Mouse (Mus musculus) olfactory bulb, adult 2 months (tissue): ENCODE measurements at regions not wholly inside any gene's neighbourhood (a gene's known extent, or its start where the extent isn't known, plus 50 kb on each side); places are given as distances from the start of the nearest gene placed in this dataset.

Source experiments
- H3K27ac ChIP-seq: fragments of 200-500 bp; 2 replicates; pipeline ENCODE4 v1.5.1; 2012; ENCODE audit warnings: low read depth, low read length; ENCODE audit not compliant: insufficient read depth
- H3K4me1 ChIP-seq: fragments of 200-500 bp; 2 replicates; pipeline ENCODE4 v1.6.1; 2012; ENCODE audit warnings: low read length; ENCODE audit not compliant: control insufficient read depth, insufficient read depth
- H3K4me3 ChIP-seq: fragments of 200-500 bp; 2 replicates; pipeline ENCODE4 v1.5.1; 2012; ENCODE audit warnings: mild to moderate bottlenecking, low read depth, low read length, moderate library complexity; ENCODE audit not compliant: insufficient read depth
- CTCF ChIP-seq: fragments of 200-500 bp; IDR thresholded peaks from 2 replicates; pipeline ENCODE4 v1.5.1; 2012; ENCODE audit warnings: low read depth, mild to moderate bottlenecking, low read length, moderate library complexity; ENCODE audit not compliant: insufficient read depth
- POLR2A ChIP-seq: fragments of 200-500 bp; IDR thresholded peaks from 2 replicates; pipeline ENCODE4 v1.6.1; 2012; ENCODE audit warnings: mild to moderate bottlenecking, low read depth, low read length, moderate library complexity; ENCODE audit not compliant: insufficient read depth
- WGBS: fragments of 180-500 bp; shearing (Covaris S2); methylation state at CpG from one replicate; pipeline ENCODE4 v1.1.7; 2018; 5-methylcytosine and 5-hydroxymethylcytosine counted together

GRCm38 (mm10) chr13:90364518-90365027 is 275.2 kb upstream of the Xrcc4 start:
- H3K27ac ChIP-seq, result no peak overlapping the region
- H3K4me3 ChIP-seq, result no peak overlapping the region
- no peak for TF ChIP-seq CTCF
- no peak for TF ChIP-seq POLR2A
- no peaks in the 10 kb centered on the region for H3K4me1 ChIP-seq
- WGBS, result 81% methylated on average over 4 of the region's 4 CpGs

GRCm38 (mm10) chr13:90359861-90360601 is 270.6 kb upstream of the Xrcc4 start:
- WGBS, result 78% methylated on average over 10 of the region's 10 CpGs
- TF ChIP-seq CTCF, result no peak
- TF ChIP-seq POLR2A, result no peak

DNA sequence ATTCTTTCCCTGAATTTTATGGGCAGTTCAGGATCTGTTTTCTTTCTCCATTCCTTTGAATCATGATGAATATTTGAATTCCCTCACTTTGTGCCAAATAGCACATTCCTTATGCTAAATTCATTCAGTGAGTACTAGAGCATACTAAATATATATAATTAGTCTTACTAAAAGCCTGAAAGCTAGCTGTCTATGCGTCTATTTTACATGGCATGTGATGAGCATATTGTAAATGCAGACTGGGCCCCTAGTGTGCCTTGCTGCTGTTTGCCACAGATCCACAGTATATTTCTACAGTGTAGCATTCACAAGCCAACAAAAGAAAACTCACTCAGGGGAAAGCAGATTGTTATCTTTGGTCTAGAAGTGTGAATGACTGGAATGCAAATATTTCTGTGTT is 268.7 kb upstream of the Xrcc4 start:
- Histone ChIP-seq H3K4me1 (no peaks in the 10 kb centered on the region), H3K27ac (no peak overlapping the region), H3K4me3 (no peak overlapping the region)
- TF ChIP-seq POLR2A (no peak), CTCF (no peak)
- WGBS, result 80% methylated on average over 1 of the region's 1 CpGs

More at GRCm38 (mm10) chr13:90359861-90360601, 270.6 kb upstream of the Xrcc4 start:
- H3K4me1 ChIP-seq, result no peaks in the 10 kb centered on the region
- no peak overlapping the region for H3K4me3 ChIP-seq
- no peak overlapping the region for H3K27ac ChIP-seq

- no peak overlapping the region for H3K4me3 ChIP-seq
- 98% methylated on average over 1 of the region's 1 CpGs for WGBS
- TF ChIP-seq POLR2A (no peak), CTCF (no peak)
These were observed 266.2 kb upstream of the Xrcc4 start for GRCm38 (mm10) chr13:90355602-90356001.

DNA sequence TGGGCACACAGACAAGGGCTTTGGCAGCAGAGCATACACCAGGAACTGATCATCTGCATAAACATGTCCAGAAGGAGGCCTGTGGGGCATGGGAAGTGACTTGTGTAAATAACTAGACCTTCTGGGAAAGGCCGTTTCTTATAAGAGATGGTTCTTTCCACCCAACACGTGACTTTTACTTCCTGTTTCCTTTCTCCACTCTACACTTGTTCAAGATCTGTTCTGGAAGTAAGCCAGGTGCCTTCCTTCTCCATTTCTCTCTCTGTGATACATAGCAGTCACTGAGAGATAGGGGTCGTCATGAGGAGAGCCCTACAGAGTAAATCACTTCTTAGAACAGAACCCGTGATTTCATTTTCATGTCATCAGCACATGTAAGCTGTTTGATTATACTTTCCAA is 253.4 kb upstream of the Xrcc4 start:
- no peak overlapping the region for H3K4me3 ChIP-seq
- H3K27ac ChIP-seq, result no peak overlapping the region
- WGBS, result 89% methylated on average over 4 of the region's 4 CpGs
- TF ChIP-seq POLR2A (no peak), CTCF (no peak)
- H3K4me1 ChIP-seq, result no peaks in the 10 kb centered on the region

More at GRCm38 (mm10) chr13:90355602-90356001, 266.2 kb upstream of the Xrcc4 start:
- no peak overlapping the region for H3K27ac ChIP-seq
- H3K4me1 ChIP-seq, result no peaks in the 10 kb centered on the region

DNA sequence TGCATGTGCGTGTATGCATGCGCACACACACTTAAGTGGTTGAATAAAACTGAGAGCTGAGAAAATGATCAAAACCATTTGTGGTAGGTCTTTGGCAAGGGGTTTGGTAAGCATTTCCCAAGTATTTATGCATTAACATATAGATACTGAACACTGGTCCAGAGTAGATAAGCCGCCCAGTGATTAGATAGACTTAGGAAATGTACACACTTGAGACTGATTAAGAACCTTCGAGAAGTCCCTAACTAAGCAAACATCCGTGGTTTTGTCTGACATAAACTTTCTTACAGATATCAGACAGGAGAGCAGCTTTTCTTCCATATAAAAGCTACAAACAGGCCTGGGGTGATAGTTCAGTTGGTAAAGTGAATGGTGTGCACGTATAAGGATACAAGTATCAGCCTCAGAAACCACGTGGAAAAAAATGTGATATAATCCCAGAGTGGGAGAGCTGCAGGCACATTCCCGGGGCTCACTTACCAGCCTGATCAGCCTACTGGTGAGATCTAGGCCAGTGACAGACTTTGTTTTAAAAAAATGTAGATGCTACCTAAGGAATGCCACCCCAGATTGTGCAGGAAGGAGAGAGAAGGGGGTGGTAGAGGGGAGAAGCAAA is 252.3 kb upstream of the Xrcc4 start:
- TF ChIP-seq CTCF (no peak), POLR2A (no peak)
- H3K4me1 ChIP-seq, result no peaks in the 10 kb centered on the region
- 90% methylated on average over 8 of the region's 8 CpGs for WGBS
- no peak overlapping the region for H3K4me3 ChIP-seq
- H3K27ac ChIP-seq, result no peak overlapping the region

- TF ChIP-seq CTCF, result no peak
- TF ChIP-seq POLR2A, result no peak
- WGBS, result 73% methylated on average over 2 of the region's 2 CpGs
- no peaks in the 10 kb centered on the region for H3K4me1 ChIP-seq
These were observed 251.3 kb upstream of the Xrcc4 start for GRCm38 (mm10) chr13:90340647-90341160.

DNA sequence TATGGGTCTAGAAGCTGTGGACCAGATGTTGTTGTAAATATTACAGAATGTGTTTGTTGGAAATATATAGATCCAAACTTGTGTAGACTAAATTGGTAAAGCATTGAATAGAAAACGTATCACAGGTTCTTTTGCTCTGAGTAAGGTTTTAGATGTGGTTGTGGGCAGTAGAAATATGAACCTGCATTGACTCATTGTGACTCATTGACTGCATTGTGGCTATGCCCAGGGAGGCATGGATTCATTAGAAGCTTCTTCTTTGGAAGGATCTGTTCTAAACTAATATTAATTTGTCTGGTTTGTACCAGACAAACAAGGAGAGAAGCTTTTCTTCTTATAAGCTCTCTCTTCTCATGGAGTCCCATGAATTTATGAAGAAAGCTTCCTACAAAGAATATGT is 248.2 kb upstream of the Xrcc4 start:
- 88% methylated on average over 1 of the region's 1 CpGs for WGBS
- TF ChIP-seq CTCF, result no peak
- TF ChIP-seq POLR2A, result no peak
- Histone ChIP-seq H3K27ac (no peak overlapping the region), H3K4me3 (no peak overlapping the region), H3K4me1 (no peaks in the 10 kb centered on the region)

More at GRCm38 (mm10) chr13:90340647-90341160, 251.3 kb upstream of the Xrcc4 start:
- no peak overlapping the region for H3K27ac ChIP-seq
- H3K4me3 ChIP-seq, result no peak overlapping the region

- TF ChIP-seq POLR2A (no peak), CTCF (no peak)
- H3K4me1 ChIP-seq, result no peaks in the 10 kb centered on the region
- H3K4me3 ChIP-seq, result no peak overlapping the region
- no peak overlapping the region for H3K27ac ChIP-seq
- 34% methylated on average over 3 of the region's 3 CpGs for WGBS
These were observed 246.3 kb upstream of the Xrcc4 start for GRCm38 (mm10) chr13:90335741-90336037.
